Mouse (Mus musculus) testis, adult 2 months (tissue): Measurements from ENCODE around the gene Sh3d21.

Experiments used
- CTCF ChIP-seq: fragments of 200-500 bp; IDR thresholded peaks from 2 replicates; pipeline ENCODE4 v1.5.1; 2012; ENCODE audit warnings: low read depth, mild to moderate bottlenecking, inconsistent platforms, low read length, moderate library complexity; ENCODE audit not compliant: control insufficient read depth, insufficient read depth, insufficient replicate concordance
- POLR2A ChIP-seq: fragments of 200-500 bp; IDR thresholded peaks from 2 replicates; pipeline ENCODE4 v1.6.1; 2012; ENCODE audit warnings: low read depth, mild to moderate bottlenecking, inconsistent platforms, low read length, moderate library complexity; ENCODE audit not compliant: control insufficient read depth

- TF ChIP-seq CTCF, result no peak
- no peak for TF ChIP-seq POLR2A
Observed at GRCm38 (mm10) chr4:126104261-126105075, 58.8 kb downstream of the Sh3d21 start.
